Comparison of ENCODE assay signal across 15 mouse cellular contexts in genomic region chr12:77972165-77972564, GRCm38 (mm10).
DNase-seq lines count a peak whose midpoint lies in the region; TF ChIP-seq lines count a peak whose summit lies in the region.
"Had no signal": no experiment of that assay in that cellular context is flagged by ENCODE, and none has a peak within 500 bp of the region (broad histone marks: within the 10 kb centered on the region; RNA-seq: fewer than 3 reads in every experiment).

No protein-coding gene starts in this region.

- TF ChIP-seq CTCF in heart, adult 2 months (IDR thresholded peaks at IDR 0.05): no peak

- H3K27ac ChIP-seq in heart, adult 2 months: no peak overlapping the region
- H3K27ac ChIP-seq: embryonic facial prominence, embryonic 12.5 days; hindbrain, embryonic 15.5 days; liver, embryonic 14.5 days; stomach, postnatal 0 days had no signal

- no peak for TF ChIP-seq EP300 in heart, adult 2 months (IDR thresholded peaks at IDR 0.05; ENCODE audit: insufficient read depth, low read depth, low read length)

- H3K79me2 ChIP-seq in heart, adult 2 months (replicated peaks; ENCODE audit: control insufficient read depth, insufficient read depth, low read length): no peaks in the 10 kb centered on the region

- no peaks in the 10 kb centered on the region for H3K27me3 ChIP-seq in heart, adult 2 months (ENCODE audit: control insufficient read depth, insufficient read depth, low read length)
- H3K27me3 ChIP-seq: embryonic facial prominence, embryonic 12.5 days; hindbrain, embryonic 15.5 days had no signal

- WGBS in heart, adult 2 months: 37% methylated on average over 4 of the region's 4 CpGs

- no peaks in the 10 kb centered on the region for H3K36me3 ChIP-seq in heart, adult 2 months (ENCODE audit: control insufficient read depth, insufficient read depth, low read length)
- H3K36me3 ChIP-seq: embryonic facial prominence, embryonic 12.5 days; hindbrain, embryonic 15.5 days had no signal

- DNase-seq in adrenal gland, adult 2 months: peak; percentile 9
- no peak for DNase-seq in adrenal gland, adult 18-20 months (ENCODE audit: low spot score in 2 of 2)
- DNase-seq in heart, postnatal 10 days: peak; percentile 30 to 32
- DNase-seq in heart, adult 2 months: no peak
- DNase-seq in 3134 (ENCODE audit: extremely low read depth, insufficient read length, low spot score): peak; percentile 18
- peak; percentile 42 for DNase-seq in embryo, embryonic 10.5 days (ENCODE audit: low spot score)
- no peak for DNase-seq in gastrocnemius, postnatal 25 days
- DNase-seq in urinary bladder, postnatal 36 days (ENCODE audit: low spot score in 2 of 2): no peak
- DNase-seq: adrenal gland, postnatal 14 days; gastrocnemius, postnatal 36 days; kidney, postnatal 14 days had no signal

- H3K9ac ChIP-seq in heart, adult 2 months (ENCODE audit: low read depth, low read length): no peak overlapping the region
- H3K9ac ChIP-seq: embryonic facial prominence, embryonic 12.5 days; hindbrain, embryonic 15.5 days; liver, embryonic 14.5 days had no signal

- intact Hi-C loops in heart, postnatal 10 days (cut with DNase I): no loop called here
- intact Hi-C loops in heart, adult 2 months (cut with DNase I): no loop called here

- TF ChIP-seq POLR2A in heart, adult 2 months (IDR thresholded peaks at IDR 0.05; ENCODE audit: insufficient read depth, low read depth, low read length): no peak

- H3K4me3 ChIP-seq in heart, adult 2 months: no peak overlapping the region
- H3K4me3 ChIP-seq: embryonic facial prominence, embryonic 12.5 days; hindbrain, embryonic 15.5 days had no signal

- no peaks in the 10 kb centered on the region for H3K4me1 ChIP-seq in heart, adult 2 months (ENCODE audit: control insufficient read depth, insufficient read depth, low read length)
- H3K4me1 ChIP-seq: embryonic facial prominence, embryonic 12.5 days; hindbrain, embryonic 15.5 days had no signal

Comparison
In these comparisons a context has a peak if more than half of its experiments do, and no peak if none do; other contexts are left out.
1. DNase-seq: peak in adrenal gland, adult 2 months (single experiment), heart, postnatal 10 days (2 of 2), 3134 (single experiment) and embryo, embryonic 10.5 days (single experiment); none in adrenal gland, adult 18-20 months (0 of 2), heart, adult 2 months (0 of 2), gastrocnemius, postnatal 25 days (single experiment) and urinary bladder, postnatal 36 days (0 of 2).